Mouse (Mus musculus): ENCODE data around the gene Cnot3. TPM values are rescaled to one million over a fixed set of nuclear protein-coding genes. Genes with fewer than 3 reads are reported as not detected.

Gene Cnot3
- polyA plus RNA-seq, 1 experiment, result 112 TPM

DNA sequence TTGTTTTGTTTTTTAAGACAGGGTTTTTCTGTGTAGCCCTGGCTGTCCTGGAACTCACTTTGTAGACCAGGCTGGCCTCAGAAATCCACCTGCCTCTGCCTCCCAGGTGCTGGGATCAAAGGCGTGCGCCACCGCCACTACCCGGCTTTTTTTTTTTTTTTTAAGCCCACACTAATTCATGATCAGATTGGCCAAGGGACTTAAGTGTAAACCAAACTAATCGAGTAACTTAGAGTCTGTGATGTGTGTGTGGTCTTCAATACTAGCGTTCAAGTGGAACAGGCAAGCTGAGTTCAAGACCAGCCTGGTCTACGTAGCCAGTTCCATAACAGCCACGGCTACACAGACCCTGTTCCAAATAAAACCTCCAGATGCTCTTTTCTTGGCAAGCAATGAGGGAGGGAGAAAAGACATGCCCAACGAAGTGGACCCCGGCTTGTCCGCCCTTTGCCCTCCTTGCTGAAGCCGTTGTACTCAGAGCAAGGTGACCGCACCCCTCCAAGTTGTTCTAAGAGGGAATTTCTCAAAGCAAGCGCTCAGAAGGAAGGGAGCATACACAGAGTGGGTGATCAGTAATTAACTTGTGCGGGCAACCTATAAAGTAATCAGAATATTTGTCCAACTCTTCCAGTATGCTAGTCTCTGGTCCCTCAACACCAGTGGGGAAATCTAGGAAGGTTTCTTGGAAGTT, 19.6 kb downstream of the Cnot3 start:
- Histone ChIP-seq H3K4me1 (ENCODE audit: control insufficient read depth, insufficient read depth, low read length) (peaks cover 3% of the 10 kb centered on the region; the same call in 1 of the 2 replicates), H3K4me3 (replicated peaks; ENCODE audit: control insufficient read depth, low read depth, low read length) (peak overlapping the region; percentile 86), H3K27ac (ENCODE audit: control insufficient read depth, insufficient read depth, low read depth, low read length, poor library complexity) (peak overlapping the region; percentile 80)
- WGBS, result 26% methylated on average over 15 of the region's 15 CpGs
- TF ChIP-seq CTCF (IDR thresholded peaks at IDR 0.05; ENCODE audit: control insufficient read depth, insufficient read depth, low read length) (no peak), POLR2A (IDR thresholded peaks at IDR 0.05; ENCODE audit: borderline replicate concordance, control insufficient read depth, low read depth, low read length) (no peak)

- H3K27ac ChIP-seq (ENCODE audit: control insufficient read depth, insufficient read depth, low read depth, low read length, poor library complexity), result peak within 1 kb of the TSS; percentile 80
- H3K4me3 ChIP-seq (replicated peaks; ENCODE audit: control insufficient read depth, low read depth, low read length), result peak within 1 kb of the TSS; percentile 86
- peaks cover 3% of the 10 kb centered on the region; the same call in 1 of the 2 replicates for H3K4me1 ChIP-seq (ENCODE audit: control insufficient read depth, insufficient read depth, low read length)
- 2% methylated on average over 45 of the region's 45 CpGs for WGBS
- TF ChIP-seq CTCF (IDR thresholded peaks at IDR 0.05; ENCODE audit: control insufficient read depth, insufficient read depth, low read length) (no peak), POLR2A (IDR thresholded peaks at IDR 0.05; ENCODE audit: borderline replicate concordance, control insufficient read depth, low read depth, low read length) (peak; percentile 84)
These were observed 20.4 kb downstream of the Cnot3 start, which contains the start of gene Leng1 for GRCm38 (mm10) chr7:3665215-3666114. Leng1 (minus strand) TSS chr7:3665840.

DNA sequence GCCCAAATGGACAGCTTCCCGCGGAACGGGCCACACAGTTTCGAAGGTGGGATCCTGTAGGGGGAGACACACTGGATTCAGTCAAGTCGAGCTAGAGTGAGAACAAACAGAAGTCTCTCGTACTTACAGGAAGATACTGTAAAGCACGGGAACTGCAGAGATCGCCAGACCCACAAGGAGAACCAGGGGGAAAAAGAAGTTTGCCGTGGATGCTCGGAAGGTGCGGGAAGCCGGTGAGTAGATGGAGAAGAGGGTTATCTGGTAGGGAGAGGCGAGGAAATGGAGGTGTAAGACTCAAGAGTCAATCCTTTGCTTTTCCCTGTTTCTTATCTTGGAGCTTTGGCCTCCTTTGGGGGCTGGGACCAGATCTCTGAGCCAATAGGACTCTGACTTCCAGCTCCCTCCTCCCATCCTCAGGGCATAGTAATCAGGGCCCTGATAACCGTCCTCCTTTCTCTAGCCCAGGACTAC, 21.9 kb downstream of the Cnot3 start:
- H3K4me3 ChIP-seq (replicated peaks; ENCODE audit: control insufficient read depth, low read depth, low read length), result no peak overlapping the region
- no peak overlapping the region for H3K27ac ChIP-seq (ENCODE audit: control insufficient read depth, insufficient read depth, low read depth, low read length, poor library complexity)

GRCm38 (mm10) chr7:3674507-3675227, 29.6 kb downstream of the Cnot3 start:
- Histone ChIP-seq H3K4me3 (replicated peaks; ENCODE audit: control insufficient read depth, low read depth, low read length) (no peak overlapping the region), H3K27ac (ENCODE audit: control insufficient read depth, insufficient read depth, low read depth, low read length, poor library complexity) (no peak overlapping the region)

More for the DNA sequence above, 21.9 kb downstream of the Cnot3 start:
- H3K4me1 ChIP-seq (ENCODE audit: control insufficient read depth, insufficient read depth, low read length), result peaks cover 3% of the 10 kb centered on the region; the same call in 1 of the 2 replicates
- TF ChIP-seq POLR2A (IDR thresholded peaks at IDR 0.05; ENCODE audit: borderline replicate concordance, control insufficient read depth, low read depth, low read length), result no peak
- no peak for TF ChIP-seq CTCF (IDR thresholded peaks at IDR 0.05; ENCODE audit: control insufficient read depth, insufficient read depth, low read length)
- whole genome bisulfite sequencing, result 36% methylated on average over 14 of the region's 14 CpGs

DNA sequence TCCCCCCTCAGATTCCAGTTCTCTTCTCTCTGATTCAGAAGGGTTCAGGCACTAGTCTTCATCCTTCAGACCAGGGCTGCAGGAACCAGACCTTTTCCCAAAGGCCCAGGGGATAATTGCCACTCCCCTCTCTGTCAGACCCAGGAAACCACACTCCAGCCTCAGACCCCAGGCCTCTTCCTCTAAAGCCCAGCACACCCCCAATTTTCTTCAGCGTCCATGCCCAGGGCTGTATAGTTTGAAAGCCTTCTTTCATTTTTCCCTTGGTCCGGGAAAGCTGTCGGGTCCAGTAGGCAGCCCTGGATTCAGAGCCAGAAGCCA, 30.1 kb downstream of the Cnot3 start:
- no peak for TF ChIP-seq POLR2A (IDR thresholded peaks at IDR 0.05; ENCODE audit: borderline replicate concordance, control insufficient read depth, low read depth, low read length)
- TF ChIP-seq CTCF (IDR thresholded peaks at IDR 0.05; ENCODE audit: control insufficient read depth, insufficient read depth, low read length), result no peak
- 67% methylated on average over 3 of the region's 3 CpGs for WGBS
- Histone ChIP-seq H3K4me3 (replicated peaks; ENCODE audit: control insufficient read depth, low read depth, low read length) (no peak overlapping the region), H3K27ac (ENCODE audit: control insufficient read depth, insufficient read depth, low read depth, low read length, poor library complexity) (no peak overlapping the region), H3K4me1 (ENCODE audit: control insufficient read depth, insufficient read depth, low read length) (no peaks in the 10 kb centered on the region; the same call in 1 of the 2 replicates)

More at GRCm38 (mm10) chr7:3674507-3675227, 29.6 kb downstream of the Cnot3 start:
- WGBS, result 60% methylated on average over 10 of the region's 10 CpGs
- H3K4me1 ChIP-seq (ENCODE audit: control insufficient read depth, insufficient read depth, low read length), result no peaks in the 10 kb centered on the region; the same call in 1 of the 2 replicates
- TF ChIP-seq CTCF (IDR thresholded peaks at IDR 0.05; ENCODE audit: control insufficient read depth, insufficient read depth, low read length) (peak; percentile 98), POLR2A (IDR thresholded peaks at IDR 0.05; ENCODE audit: borderline replicate concordance, control insufficient read depth, low read depth, low read length) (no peak)

GRCm38 (mm10) chr7:3676371-3676770, 31.3 kb downstream of the Cnot3 start:
- TF ChIP-seq POLR2A (IDR thresholded peaks at IDR 0.05; ENCODE audit: borderline replicate concordance, control insufficient read depth, low read depth, low read length) (no peak), CTCF (IDR thresholded peaks at IDR 0.05; ENCODE audit: control insufficient read depth, insufficient read depth, low read length) (no peak)
- H3K4me1 ChIP-seq (ENCODE audit: control insufficient read depth, insufficient read depth, low read length), result no peaks in the 10 kb centered on the region; the same call in 1 of the 2 replicates

GRCm38 (mm10) chr7:3677342-3677741, 32.3 kb downstream of the Cnot3 start, which contains the start of gene Tmc4:
Tmc4 (minus strand) TSS chr7:3677553.
- TF ChIP-seq POLR2A (IDR thresholded peaks at IDR 0.05; ENCODE audit: borderline replicate concordance, control insufficient read depth, low read depth, low read length), result no peak
- no peak for TF ChIP-seq CTCF (IDR thresholded peaks at IDR 0.05; ENCODE audit: control insufficient read depth, insufficient read depth, low read length)
- WGBS, result 80% methylated on average over 9 of the region's 9 CpGs
- no peak within 1 kb of the TSS for H3K27ac ChIP-seq (ENCODE audit: control insufficient read depth, insufficient read depth, low read depth, low read length, poor library complexity)

More at GRCm38 (mm10) chr7:3676371-3676770, 31.3 kb downstream of the Cnot3 start:
- Histone ChIP-seq H3K4me3 (replicated peaks; ENCODE audit: control insufficient read depth, low read depth, low read length) (no peak overlapping the region), H3K27ac (ENCODE audit: control insufficient read depth, insufficient read depth, low read depth, low read length, poor library complexity) (no peak overlapping the region)
- 87% methylated on average over 12 of the region's 12 CpGs for WGBS

More at GRCm38 (mm10) chr7:3677342-3677741, 32.3 kb downstream of the Cnot3 start, which contains the start of gene Tmc4:
- Histone ChIP-seq H3K4me1 (ENCODE audit: control insufficient read depth, insufficient read depth, low read length) (no peaks in the 10 kb centered on the region; the same call in 1 of the 2 replicates), H3K4me3 (replicated peaks; ENCODE audit: control insufficient read depth, low read depth, low read length) (no peak within 1 kb of the TSS)

Data from bone marrow, adult 2 months (tissue).